Mouse (Mus musculus) liver, embryonic 16.5 days (tissue): ENCODE measurements at regions not wholly inside any gene's neighbourhood (a gene's known extent, or its start where the extent isn't known, plus 50 kb on each side); places are given as distances from the start of the nearest gene placed in this dataset.

Source experiments
- ATAC-seq: fragments of 200-750 bp; cut with Nextera tagmentation; 2 replicates; pipeline ENCODE4 v1.8.0; 2017; ENCODE audit warnings: low read depth, mild to moderate bottlenecking, moderate number of reproducible peaks, moderate library complexity
- H3K27ac ChIP-seq: fragments of 300-500 bp; sonication (generic); 2 replicates; pipeline ENCODE4 v1.5.1; 2014; ENCODE audit warnings: mild to moderate bottlenecking, low read length
- H3K27me3 ChIP-seq: fragments of 300-500 bp; sonication (generic); 2 replicates; pipeline ENCODE4 v1.6.1; 2014; ENCODE audit warnings: low read depth, low read length, mixed read lengths; ENCODE audit not compliant: control insufficient read depth, insufficient read depth
- H3K36me3 ChIP-seq: fragments of 300-500 bp; sonication (generic); 2 replicates; pipeline ENCODE4 v1.6.1; 2014; ENCODE audit warnings: mild to moderate bottlenecking; ENCODE audit not compliant: control insufficient read depth, insufficient read depth
- H3K4me1 ChIP-seq: fragments of 300-500 bp; sonication (generic); 2 replicates; pipeline ENCODE4 v1.6.1; 2014; ENCODE audit warnings: low read depth, low read length, mixed read lengths; ENCODE audit not compliant: control insufficient read depth
- H3K4me2 ChIP-seq: fragments of 300-500 bp; sonication (generic); 2 replicates; pipeline ENCODE4 v1.6.1; 2014; ENCODE audit warnings: low read depth, low read length, mixed read lengths
- H3K4me3 ChIP-seq: fragments of 300-500 bp; sonication (generic); 2 replicates; pipeline ENCODE4 v1.5.1; 2014; ENCODE audit warnings: low read depth, mild to moderate bottlenecking, low read length
- H3K9ac ChIP-seq: fragments of 300-500 bp; sonication (generic); 2 replicates; pipeline ENCODE4 v1.6.1; 2014; ENCODE audit warnings: low read depth, low read length
- H3K9me3 ChIP-seq: fragments of 300-500 bp; sonication (generic); replicated peaks from 2 replicates; pipeline ENCODE4 v1.6.1; 2016; ENCODE audit warnings: low read length; ENCODE audit not compliant: control insufficient read depth
- WGBS: fragments of 180-500 bp; shearing (Covaris S2); extraction: QIAGEN DNeasy Blood & Tissue Kit; methylation state at CpG from one replicate; pipeline ENCODE4 v1.1.7; 2014; ENCODE audit not compliant: insufficient replicate concordance; 5-methylcytosine and 5-hydroxymethylcytosine counted together

GRCm38 (mm10) chr2:92511771-92512744, 51.7 kb upstream of the Slc35c1 start:
- H3K27ac ChIP-seq: no peak overlapping the region
- no peaks in the 10 kb centered on the region for H3K27me3 ChIP-seq
- H3K4me3 ChIP-seq: no peak overlapping the region
- ATAC-seq: no peak
- no peaks in the 10 kb centered on the region for H3K9me3 ChIP-seq
- H3K4me1 ChIP-seq: no peaks in the 10 kb centered on the region
- no peaks in the 10 kb centered on the region for H3K36me3 ChIP-seq
- H3K4me2 ChIP-seq: no peak overlapping the region
- WGBS: 46% methylated on average over 6 of the region's 6 CpGs
- no peak overlapping the region for H3K9ac ChIP-seq
